Mouse (Mus musculus): ENCODE results near the gene Wrap53. TPM values are rescaled to one million over a fixed set of nuclear protein-coding genes. Genes with fewer than 3 reads are reported as not detected.

Gene Wrap53
- polyA plus RNA-seq, 1 experiment from 2014 or later: 19.2 TPM

- peak overlapping the region; percentile 94 for H3K27ac ChIP-seq (ENCODE audit: low read length)
- H3K9me3 ChIP-seq (replicated peaks; ENCODE audit: control insufficient read depth, low read length, poor library complexity, severe bottlenecking): no peaks in the 10 kb centered on the region
- H3K4me3 ChIP-seq (ENCODE audit: low read depth, low read length): peak overlapping the region; percentile 79
- 1% methylated on average over 8 of the region's 8 CpGs for WGBS
- no peaks in the 10 kb centered on the region for H3K36me3 ChIP-seq (ENCODE audit: control insufficient read depth, insufficient read depth, low read length)
- peaks cover 29% of the 10 kb centered on the region for H3K4me1 ChIP-seq (ENCODE audit: control insufficient read depth, insufficient read depth, low read length)
- H3K9ac ChIP-seq (ENCODE audit: low read depth, low read length): peak overlapping the region; percentile 60
- H3K4me2 ChIP-seq (ENCODE audit: low read length): peak overlapping the region; percentile 78
- no peaks in the 10 kb centered on the region for H3K27me3 ChIP-seq (ENCODE audit: control insufficient read depth, insufficient read depth, low read depth, low read length)
- ATAC-seq: no peak
Observed at GRCm38 (mm10) chr11:69581814-69582213, 1.8 kb upstream of the Wrap53 start.

DNA sequence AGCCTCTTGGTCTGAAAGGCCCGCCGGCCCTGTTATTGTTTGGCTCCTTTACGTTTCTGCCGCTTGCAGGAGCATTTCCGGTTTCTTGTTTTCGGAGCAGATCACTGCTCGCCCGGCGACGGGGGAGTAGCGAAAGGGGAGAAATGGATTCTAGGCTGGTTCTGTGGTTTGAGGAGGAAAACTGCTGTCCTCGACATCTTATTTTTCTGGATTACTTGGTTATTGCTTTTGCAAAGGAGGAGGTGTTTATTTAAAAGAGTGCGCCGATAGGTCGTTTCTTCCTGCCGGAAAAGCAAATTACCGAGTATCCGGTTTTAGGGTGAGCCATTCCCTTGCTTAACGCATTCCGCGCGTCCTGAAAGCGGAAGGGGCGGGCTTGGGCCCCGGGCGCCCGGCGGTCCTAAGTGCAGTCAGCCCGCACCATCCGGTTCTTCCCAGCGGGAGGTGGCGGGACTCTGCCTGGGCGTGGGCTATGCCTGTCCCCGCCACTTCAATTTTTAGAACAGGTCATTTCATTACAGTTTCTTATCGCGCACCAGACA is 1.2 kb upstream of the Wrap53 start:
- Histone ChIP-seq H3K9me3 (replicated peaks; ENCODE audit: control insufficient read depth, low read length, poor library complexity, severe bottlenecking) (no peaks in the 10 kb centered on the region), H3K4me3 (ENCODE audit: low read depth, low read length) (peak overlapping the region; percentile 79), H3K9ac (ENCODE audit: low read depth, low read length) (peak overlapping the region; percentile 60), H3K36me3 (ENCODE audit: control insufficient read depth, insufficient read depth, low read length) (no peaks in the 10 kb centered on the region), H3K27me3 (ENCODE audit: control insufficient read depth, insufficient read depth, low read depth, low read length) (no peaks in the 10 kb centered on the region), H3K4me1 (ENCODE audit: control insufficient read depth, insufficient read depth, low read length) (peaks cover 29% of the 10 kb centered on the region), H3K27ac (ENCODE audit: low read length) (peak overlapping the region; percentile 94), H3K4me2 (ENCODE audit: low read length) (peak overlapping the region; percentile 78)
- ATAC-seq: peak; percentile 84
- under 1% methylated on average over 36 of the region's 36 CpGs for WGBS

GRCm38 (mm10) chr11:69580572-69581146 is 604 bp upstream of the Wrap53 start:
- H3K27ac ChIP-seq (ENCODE audit: low read length): peak overlapping the region; percentile 94
- no peaks in the 10 kb centered on the region for H3K27me3 ChIP-seq (ENCODE audit: control insufficient read depth, insufficient read depth, low read depth, low read length)
- H3K9me3 ChIP-seq (replicated peaks; ENCODE audit: control insufficient read depth, low read length, poor library complexity, severe bottlenecking): no peaks in the 10 kb centered on the region
- under 1% methylated on average over 25 of the region's 25 CpGs for WGBS
- no peaks in the 10 kb centered on the region for H3K36me3 ChIP-seq (ENCODE audit: control insufficient read depth, insufficient read depth, low read length)
- H3K4me2 ChIP-seq (ENCODE audit: low read length): peak overlapping the region; percentile 78
- peak overlapping the region; percentile 79 for H3K4me3 ChIP-seq (ENCODE audit: low read depth, low read length)
- peaks cover 29% of the 10 kb centered on the region for H3K4me1 ChIP-seq (ENCODE audit: control insufficient read depth, insufficient read depth, low read length)
- H3K9ac ChIP-seq (ENCODE audit: low read depth, low read length): peak overlapping the region; percentile 60
- peak; percentile 36; the same call in 1 of the 2 replicates for ATAC-seq

GRCm38 (mm10) chr11:69579128-69580017 is 682 bp downstream of the Wrap53 start:
- H3K4me2 ChIP-seq (ENCODE audit: low read length): peak overlapping the region; percentile 79
- peak overlapping the region; percentile 77 for H3K9ac ChIP-seq (ENCODE audit: low read depth, low read length)
- no peaks in the 10 kb centered on the region for H3K27me3 ChIP-seq (ENCODE audit: control insufficient read depth, insufficient read depth, low read depth, low read length)
- no peaks in the 10 kb centered on the region for H3K36me3 ChIP-seq (ENCODE audit: control insufficient read depth, insufficient read depth, low read length)
- 1% methylated on average over 39 of the region's 39 CpGs for WGBS
- H3K27ac ChIP-seq (ENCODE audit: low read length): peak overlapping the region; percentile 94
- H3K4me1 ChIP-seq (ENCODE audit: control insufficient read depth, insufficient read depth, low read length): peaks cover 31% of the 10 kb centered on the region
- no peaks in the 10 kb centered on the region for H3K9me3 ChIP-seq (replicated peaks; ENCODE audit: control insufficient read depth, low read length, poor library complexity, severe bottlenecking)
- peak; percentile 87 for ATAC-seq
- peak overlapping the region; percentile 79 for H3K4me3 ChIP-seq (ENCODE audit: low read depth, low read length)

- Histone ChIP-seq H3K4me1 (ENCODE audit: control insufficient read depth, insufficient read depth, low read length) (peaks cover 31% of the 10 kb centered on the region), H3K36me3 (ENCODE audit: control insufficient read depth, insufficient read depth, low read length) (no peaks in the 10 kb centered on the region), H3K9me3 (replicated peaks; ENCODE audit: control insufficient read depth, low read length, poor library complexity, severe bottlenecking) (no peaks in the 10 kb centered on the region), H3K27ac (ENCODE audit: low read length) (no peak overlapping the region; the same call in 1 of the 2 replicates), H3K9ac (ENCODE audit: low read depth, low read length) (peak overlapping the region; percentile 77), H3K27me3 (ENCODE audit: control insufficient read depth, insufficient read depth, low read depth, low read length) (no peaks in the 10 kb centered on the region), H3K4me2 (ENCODE audit: low read length) (peak overlapping the region; percentile 79), H3K4me3 (ENCODE audit: low read depth, low read length) (peak overlapping the region; percentile 79)
- 13% methylated on average over 15 of the region's 15 CpGs for WGBS
- ATAC-seq: no peak
Observed at GRCm38 (mm10) chr11:69578301-69578700, 1.8 kb downstream of the Wrap53 start.

- Histone ChIP-seq H3K27ac (ENCODE audit: low read length) (no peak overlapping the region), H3K36me3 (ENCODE audit: control insufficient read depth, insufficient read depth, low read length) (no peaks in the 10 kb centered on the region), H3K4me2 (ENCODE audit: low read length) (no peak overlapping the region), H3K4me3 (ENCODE audit: low read depth, low read length) (no peak overlapping the region), H3K27me3 (ENCODE audit: control insufficient read depth, insufficient read depth, low read depth, low read length) (no peaks in the 10 kb centered on the region), H3K9me3 (replicated peaks; ENCODE audit: control insufficient read depth, low read length, poor library complexity, severe bottlenecking) (no peaks in the 10 kb centered on the region), H3K4me1 (ENCODE audit: control insufficient read depth, insufficient read depth, low read length) (peaks cover 25% of the 10 kb centered on the region), H3K9ac (ENCODE audit: low read depth, low read length) (no peak overlapping the region)
- 77% methylated on average over 5 of the region's 5 CpGs for WGBS
- no peak for ATAC-seq
Observed at GRCm38 (mm10) chr11:69576307-69576706, 3.7 kb downstream of the Wrap53 start.

GRCm38 (mm10) chr11:69575220-69575619 is 4.8 kb downstream of the Wrap53 start:
- ATAC-seq: no peak
- WGBS: 60% methylated on average over 3 of the region's 3 CpGs
- no peak overlapping the region for H3K9ac ChIP-seq (ENCODE audit: low read depth, low read length)
- H3K4me2 ChIP-seq (ENCODE audit: low read length): no peak overlapping the region
- H3K27me3 ChIP-seq (ENCODE audit: control insufficient read depth, insufficient read depth, low read depth, low read length): no peaks in the 10 kb centered on the region
- H3K36me3 ChIP-seq (ENCODE audit: control insufficient read depth, insufficient read depth, low read length): no peaks in the 10 kb centered on the region; the same call in 1 of the 2 replicates
- no peak overlapping the region for H3K4me3 ChIP-seq (ENCODE audit: low read depth, low read length)
- H3K9me3 ChIP-seq (replicated peaks; ENCODE audit: control insufficient read depth, low read length, poor library complexity, severe bottlenecking): no peaks in the 10 kb centered on the region
- H3K4me1 ChIP-seq (ENCODE audit: control insufficient read depth, insufficient read depth, low read length): peaks cover 25% of the 10 kb centered on the region
- H3K27ac ChIP-seq (ENCODE audit: low read length): no peak overlapping the region

DNA sequence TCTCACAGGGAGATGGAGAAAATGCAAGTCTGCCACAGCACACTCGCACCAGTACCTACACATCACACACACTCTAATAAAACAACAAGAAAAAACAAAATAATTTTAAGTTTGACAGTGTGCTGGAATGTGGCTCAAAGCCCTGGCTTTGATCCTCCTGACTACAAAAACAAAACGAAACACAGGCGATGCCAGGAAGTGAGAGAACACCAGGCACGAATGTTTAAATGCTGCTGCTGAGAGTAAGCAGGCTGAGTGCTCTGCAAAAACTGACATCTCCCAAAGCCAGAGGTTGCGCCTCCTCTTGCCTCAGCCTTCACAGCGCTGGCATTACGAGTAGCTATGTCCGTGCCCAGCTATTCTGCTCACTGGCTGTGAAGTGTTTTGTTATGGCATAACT is 14.9 kb downstream of the Wrap53 start:
- H3K4me1 ChIP-seq (ENCODE audit: control insufficient read depth, insufficient read depth, low read length): peaks cover 19% of the 10 kb centered on the region
- no peak overlapping the region for H3K27ac ChIP-seq (ENCODE audit: low read length)
- no peak overlapping the region for H3K9ac ChIP-seq (ENCODE audit: low read depth, low read length)
- H3K36me3 ChIP-seq (ENCODE audit: control insufficient read depth, insufficient read depth, low read length): no peaks in the 10 kb centered on the region; the same call in 1 of the 2 replicates
- 86% methylated on average over 8 of the region's 8 CpGs for WGBS
- ATAC-seq: no peak
- H3K4me3 ChIP-seq (ENCODE audit: low read depth, low read length): no peak overlapping the region
- no peaks in the 10 kb centered on the region for H3K9me3 ChIP-seq (replicated peaks; ENCODE audit: control insufficient read depth, low read length, poor library complexity, severe bottlenecking)
- H3K27me3 ChIP-seq (ENCODE audit: control insufficient read depth, insufficient read depth, low read depth, low read length): no peaks in the 10 kb centered on the region
- H3K4me2 ChIP-seq (ENCODE audit: low read length): no peak overlapping the region

DNA sequence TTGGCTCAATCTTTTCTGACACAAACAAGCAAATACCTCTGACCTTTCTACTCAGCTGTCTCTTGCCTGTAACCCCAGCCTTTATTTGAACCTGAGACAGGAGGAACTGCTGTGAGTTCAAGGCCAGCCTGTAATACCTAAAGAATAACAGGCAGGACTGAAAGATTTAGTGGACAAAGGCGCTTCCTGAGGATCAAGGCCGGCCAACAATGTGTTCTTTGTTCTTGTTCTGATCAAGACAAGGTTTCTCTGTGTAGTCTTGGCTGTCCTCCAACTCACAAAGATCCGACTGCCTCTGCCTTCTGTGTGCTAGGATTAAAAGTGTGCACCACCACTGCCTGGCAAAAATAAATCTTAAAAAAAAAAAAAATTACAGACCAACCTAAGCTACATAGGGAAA is 15.7 kb downstream of the Wrap53 start:
- 40% methylated on average over 3 of the region's 3 CpGs for WGBS
- H3K36me3 ChIP-seq (ENCODE audit: control insufficient read depth, insufficient read depth, low read length): no peaks in the 10 kb centered on the region
- H3K4me3 ChIP-seq (ENCODE audit: low read depth, low read length): no peak overlapping the region

More for the DNA sequence above, 15.7 kb downstream of the Wrap53 start:
- Histone ChIP-seq H3K4me2 (ENCODE audit: low read length) (no peak overlapping the region), H3K27me3 (ENCODE audit: control insufficient read depth, insufficient read depth, low read depth, low read length) (no peaks in the 10 kb centered on the region), H3K4me1 (ENCODE audit: control insufficient read depth, insufficient read depth, low read length) (peaks cover 19% of the 10 kb centered on the region), H3K9ac (ENCODE audit: low read depth, low read length) (no peak overlapping the region), H3K9me3 (replicated peaks; ENCODE audit: control insufficient read depth, low read length, poor library complexity, severe bottlenecking) (no peaks in the 10 kb centered on the region), H3K27ac (ENCODE audit: low read length) (no peak overlapping the region)
- ATAC-seq: no peak

Data from midbrain, embryonic 16.5 days (tissue).